Mouse (Mus musculus) liver, embryonic 16.5 days (tissue): ENCODE measurements at regions not wholly inside any gene's neighbourhood (a gene's known extent, or its start where the extent isn't known, plus 50 kb on each side); places are given as distances from the start of the nearest gene placed in this dataset.
A peak's percentile ranks its signal among the peaks of the same experiment; 100 is the strongest.

Source experiments
- ATAC-seq: fragments of 200-750 bp; cut with Nextera tagmentation; 2 replicates; pipeline ENCODE4 v1.8.0; 2017; ENCODE audit warnings: low read depth, mild to moderate bottlenecking, moderate number of reproducible peaks, moderate library complexity
- H3K27ac ChIP-seq: fragments of 300-500 bp; sonication (generic); 2 replicates; pipeline ENCODE4 v1.5.1; 2014; ENCODE audit warnings: mild to moderate bottlenecking, low read length
- H3K27me3 ChIP-seq: fragments of 300-500 bp; sonication (generic); 2 replicates; pipeline ENCODE4 v1.6.1; 2014; ENCODE audit warnings: low read depth, low read length, mixed read lengths; ENCODE audit not compliant: control insufficient read depth, insufficient read depth
- H3K36me3 ChIP-seq: fragments of 300-500 bp; sonication (generic); 2 replicates; pipeline ENCODE4 v1.6.1; 2014; ENCODE audit warnings: mild to moderate bottlenecking; ENCODE audit not compliant: control insufficient read depth, insufficient read depth
- H3K4me1 ChIP-seq: fragments of 300-500 bp; sonication (generic); 2 replicates; pipeline ENCODE4 v1.6.1; 2014; ENCODE audit warnings: low read depth, low read length, mixed read lengths; ENCODE audit not compliant: control insufficient read depth
- H3K4me2 ChIP-seq: fragments of 300-500 bp; sonication (generic); 2 replicates; pipeline ENCODE4 v1.6.1; 2014; ENCODE audit warnings: low read depth, low read length, mixed read lengths
- H3K4me3 ChIP-seq: fragments of 300-500 bp; sonication (generic); 2 replicates; pipeline ENCODE4 v1.5.1; 2014; ENCODE audit warnings: low read depth, mild to moderate bottlenecking, low read length
- H3K9ac ChIP-seq: fragments of 300-500 bp; sonication (generic); 2 replicates; pipeline ENCODE4 v1.6.1; 2014; ENCODE audit warnings: low read depth, low read length
- H3K9me3 ChIP-seq: fragments of 300-500 bp; sonication (generic); replicated peaks from 2 replicates; pipeline ENCODE4 v1.6.1; 2016; ENCODE audit warnings: low read length; ENCODE audit not compliant: control insufficient read depth
- WGBS: fragments of 180-500 bp; shearing (Covaris S2); extraction: QIAGEN DNeasy Blood & Tissue Kit; methylation state at CpG from one replicate; pipeline ENCODE4 v1.1.7; 2014; ENCODE audit not compliant: insufficient replicate concordance; 5-methylcytosine and 5-hydroxymethylcytosine counted together

DNA sequence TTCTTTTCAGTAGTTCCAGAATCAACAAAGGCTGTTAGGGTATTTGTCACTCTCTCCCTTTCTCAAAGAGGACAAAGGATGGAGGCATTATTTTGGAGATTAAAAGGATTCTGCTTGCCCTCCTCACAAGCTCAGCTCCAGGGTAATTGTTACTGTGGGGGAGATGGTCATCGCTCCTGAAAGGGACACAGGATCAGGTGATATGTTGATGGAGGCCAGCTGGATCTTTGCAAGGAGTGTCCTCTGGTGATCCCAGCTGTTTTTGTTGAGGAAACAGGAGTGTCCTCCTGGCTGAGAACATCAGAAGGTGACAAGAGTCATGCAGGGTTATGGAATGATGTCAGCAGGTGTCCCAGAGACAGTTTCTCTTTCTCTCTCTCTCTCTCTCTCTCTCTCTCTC, 119.7 kb downstream of the Cd83 start:
- Histone ChIP-seq H3K27me3 (no peaks in the 10 kb centered on the region), H3K4me3 (no peak overlapping the region), H3K27ac (no peak overlapping the region), H3K9ac (no peak overlapping the region), H3K4me2 (no peak overlapping the region), H3K4me1 (no peaks in the 10 kb centered on the region), H3K9me3 (no peaks in the 10 kb centered on the region), H3K36me3 (no peaks in the 10 kb centered on the region)
- 58% methylated on average over 1 of the region's 1 CpGs for WGBS
- no peak for ATAC-seq

DNA sequence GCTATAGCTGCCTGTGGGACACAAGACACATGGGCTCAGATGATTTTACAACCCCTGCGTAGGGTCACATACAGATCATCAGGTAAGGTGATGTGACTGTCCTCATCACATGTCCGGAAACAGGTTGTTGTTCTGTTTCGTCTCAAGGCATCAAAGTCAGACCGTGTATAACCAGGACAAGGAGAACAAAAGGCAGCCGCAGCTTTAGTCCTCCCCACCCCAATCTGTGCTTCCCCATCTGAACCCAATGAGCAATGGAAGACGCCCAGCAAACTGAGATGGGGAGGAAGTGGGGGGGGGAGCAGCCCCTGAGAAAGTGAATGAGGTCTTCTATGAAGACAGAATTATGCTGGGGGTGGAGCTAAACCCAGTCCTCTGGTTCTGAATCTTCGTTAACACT, 121.7 kb downstream of the Cd83 start:
- no peak overlapping the region for H3K27ac ChIP-seq
- H3K9ac ChIP-seq: no peak overlapping the region
- 46% methylated on average over 7 of the region's 7 CpGs for WGBS
- H3K4me1 ChIP-seq: no peaks in the 10 kb centered on the region
- no peak for ATAC-seq
- no peak overlapping the region for H3K4me3 ChIP-seq
- no peaks in the 10 kb centered on the region for H3K27me3 ChIP-seq
- H3K36me3 ChIP-seq: no peaks in the 10 kb centered on the region
- H3K4me2 ChIP-seq: no peak overlapping the region
- H3K9me3 ChIP-seq: no peaks in the 10 kb centered on the region

DNA sequence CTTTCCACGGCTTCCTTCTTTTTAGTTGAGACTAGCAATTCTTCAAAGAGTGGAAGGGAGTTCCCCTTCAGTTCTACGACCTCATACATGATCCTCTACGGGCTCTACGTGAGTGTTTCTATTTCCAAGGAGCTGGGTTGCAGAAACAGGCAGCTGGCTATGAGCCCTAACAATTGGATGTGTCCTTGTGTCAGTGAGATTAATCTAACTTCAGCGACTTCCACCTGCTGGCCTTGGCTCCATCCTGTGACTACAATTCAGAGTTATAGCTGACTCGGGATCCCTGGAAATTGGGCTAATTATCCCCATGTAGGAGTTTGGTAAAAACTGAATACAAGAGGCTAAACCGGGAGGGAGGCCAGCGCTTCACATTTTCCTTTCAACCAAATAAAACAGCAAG, 122.8 kb downstream of the Cd83 start:
- ATAC-seq: no peak
- no peak overlapping the region for H3K27ac ChIP-seq
- no peaks in the 10 kb centered on the region for H3K4me1 ChIP-seq
- no peak overlapping the region for H3K4me2 ChIP-seq
- no peaks in the 10 kb centered on the region for H3K9me3 ChIP-seq
- WGBS: 51% methylated on average over 8 of the region's 8 CpGs
- no peaks in the 10 kb centered on the region for H3K27me3 ChIP-seq
- no peaks in the 10 kb centered on the region for H3K36me3 ChIP-seq
- no peak overlapping the region for H3K4me3 ChIP-seq
- H3K9ac ChIP-seq: no peak overlapping the region

- H3K4me3 ChIP-seq: no peak overlapping the region
Measured at GRCm38 (mm10) chr13:43908041-43908644, 123.6 kb downstream of the Cd83 start.

GRCm38 (mm10) chr13:43909933-43910332, 125.4 kb downstream of the Cd83 start:
- Histone ChIP-seq H3K27ac (no peak overlapping the region), H3K4me1 (no peaks in the 10 kb centered on the region), H3K9me3 (no peaks in the 10 kb centered on the region), H3K27me3 (no peaks in the 10 kb centered on the region), H3K4me2 (no peak overlapping the region), H3K36me3 (no peaks in the 10 kb centered on the region), H3K9ac (no peak overlapping the region), H3K4me3 (no peak overlapping the region)
- WGBS: 38% methylated on average over 7 of the region's 7 CpGs
- no peak for ATAC-seq

More at GRCm38 (mm10) chr13:43908041-43908644, 123.6 kb downstream of the Cd83 start:
- WGBS: 34% methylated on average over 16 of the region's 16 CpGs
- ATAC-seq: peak; percentile 35
- Histone ChIP-seq H3K27ac (no peak overlapping the region), H3K9me3 (no peaks in the 10 kb centered on the region), H3K27me3 (no peaks in the 10 kb centered on the region), H3K36me3 (no peaks in the 10 kb centered on the region), H3K9ac (no peak overlapping the region), H3K4me1 (no peaks in the 10 kb centered on the region), H3K4me2 (no peak overlapping the region)

GRCm38 (mm10) chr13:43913476-43913875, 128.9 kb downstream of the Cd83 start:
- H3K9ac ChIP-seq: no peak overlapping the region
- no peaks in the 10 kb centered on the region for H3K4me1 ChIP-seq
- no peaks in the 10 kb centered on the region for H3K36me3 ChIP-seq
- no peak overlapping the region for H3K4me3 ChIP-seq
- H3K9me3 ChIP-seq: no peaks in the 10 kb centered on the region
- H3K27ac ChIP-seq: no peak overlapping the region
- H3K4me2 ChIP-seq: no peak overlapping the region
- 33% methylated on average over 7 of the region's 7 CpGs for WGBS
- no peaks in the 10 kb centered on the region for H3K27me3 ChIP-seq
- no peak for ATAC-seq

GRCm38 (mm10) chr13:43919781-43920420, 135.3 kb downstream of the Cd83 start:
- WGBS: 31% methylated on average over 5 of the region's 5 CpGs
- no peaks in the 10 kb centered on the region for H3K4me1 ChIP-seq
- ATAC-seq: no peak

DNA sequence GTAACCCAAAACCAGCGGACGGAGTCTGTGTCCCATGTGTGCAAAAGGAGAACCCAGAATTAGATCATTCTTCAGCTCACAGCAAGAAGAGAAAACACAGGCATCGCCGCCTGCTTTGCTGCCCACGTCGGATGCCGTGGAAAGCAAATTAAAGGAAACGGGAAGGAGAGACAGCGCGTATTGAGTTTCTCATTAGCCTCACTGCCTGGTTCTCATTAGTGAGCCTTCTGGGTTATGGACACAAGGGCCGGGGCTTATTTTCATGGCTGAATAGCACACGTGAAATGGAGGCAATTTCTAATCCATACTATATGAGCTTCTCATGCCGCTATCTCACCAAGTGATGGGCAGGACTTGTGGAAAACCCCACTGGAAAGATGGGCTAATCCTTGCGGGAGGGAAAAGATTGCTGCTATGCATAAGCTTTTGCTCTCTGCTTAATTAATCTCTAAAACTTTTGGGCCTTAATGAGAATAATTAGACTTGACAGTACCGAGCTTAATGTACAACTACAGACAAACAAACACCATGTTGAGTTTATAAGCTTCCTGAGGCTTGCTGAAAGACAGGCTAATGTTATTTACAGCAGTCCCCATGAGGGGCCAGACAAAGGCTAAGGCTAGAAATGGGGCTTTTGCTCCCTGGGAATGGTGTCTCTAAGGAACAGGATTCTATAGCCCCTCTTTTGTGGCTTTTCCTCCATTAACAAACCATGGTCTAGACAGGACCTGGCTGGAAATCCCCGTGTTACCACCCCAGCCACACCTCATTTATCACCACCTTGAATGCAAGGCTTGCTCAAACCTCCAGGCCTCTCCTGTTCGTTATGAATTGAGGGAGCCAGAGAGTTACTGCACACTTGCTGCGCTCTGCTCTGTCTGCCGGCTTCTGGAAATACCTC, 145.8 kb downstream of the Cd83 start:
- no peak for ATAC-seq
- no peak overlapping the region for H3K9ac ChIP-seq
- WGBS: 75% methylated on average over 19 of the region's 19 CpGs
- no peaks in the 10 kb centered on the region for H3K36me3 ChIP-seq
- H3K4me2 ChIP-seq: no peak overlapping the region
- H3K4me3 ChIP-seq: no peak overlapping the region
- H3K4me1 ChIP-seq: no peaks in the 10 kb centered on the region
- H3K27ac ChIP-seq: no peak overlapping the region
- H3K9me3 ChIP-seq: no peaks in the 10 kb centered on the region
- H3K27me3 ChIP-seq: no peaks in the 10 kb centered on the region

More at GRCm38 (mm10) chr13:43919781-43920420, 135.3 kb downstream of the Cd83 start:
- Histone ChIP-seq H3K4me2 (no peak overlapping the region), H3K4me3 (no peak overlapping the region), H3K27me3 (no peaks in the 10 kb centered on the region), H3K9ac (no peak overlapping the region), H3K9me3 (no peaks in the 10 kb centered on the region), H3K36me3 (no peaks in the 10 kb centered on the region), H3K27ac (no peak overlapping the region)

DNA sequence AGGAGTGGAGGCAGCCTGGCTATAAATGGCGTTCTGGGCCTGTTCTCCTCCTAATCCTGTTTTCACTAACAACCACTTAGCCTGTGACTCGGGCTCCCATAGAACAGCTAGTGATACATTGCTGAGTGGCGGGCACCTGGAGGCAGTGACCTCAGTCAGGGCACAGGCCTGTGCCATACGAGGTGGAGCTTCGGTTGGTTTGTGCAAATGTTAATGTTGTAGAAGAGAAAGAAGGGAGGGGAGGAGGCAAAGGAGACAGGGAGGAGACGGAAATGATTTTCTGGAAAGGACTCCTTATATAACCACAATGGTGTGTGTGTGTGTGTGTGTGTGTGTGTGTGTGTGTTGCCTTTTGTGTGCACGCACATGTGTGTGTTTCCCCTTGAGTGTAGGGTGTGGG, 148.4 kb downstream of the Cd83 start:
- Histone ChIP-seq H3K9me3 (no peaks in the 10 kb centered on the region), H3K4me1 (no peaks in the 10 kb centered on the region), H3K4me2 (no peak overlapping the region), H3K27ac (no peak overlapping the region), H3K9ac (no peak overlapping the region), H3K27me3 (no peaks in the 10 kb centered on the region), H3K4me3 (no peak overlapping the region), H3K36me3 (no peaks in the 10 kb centered on the region)
- no peak for ATAC-seq
- 61% methylated on average over 7 of the region's 7 CpGs for WGBS
